Mouse (Mus musculus) cerebellum, adult 9-11 months (tissue): ENCODE results near the gene Slco3a1.

ENCODE experiments used
- DNase-seq: peaks from one replicate; pipeline ENCODE4 v3.0.0; 2022

Gene Slco3a1

DNA sequence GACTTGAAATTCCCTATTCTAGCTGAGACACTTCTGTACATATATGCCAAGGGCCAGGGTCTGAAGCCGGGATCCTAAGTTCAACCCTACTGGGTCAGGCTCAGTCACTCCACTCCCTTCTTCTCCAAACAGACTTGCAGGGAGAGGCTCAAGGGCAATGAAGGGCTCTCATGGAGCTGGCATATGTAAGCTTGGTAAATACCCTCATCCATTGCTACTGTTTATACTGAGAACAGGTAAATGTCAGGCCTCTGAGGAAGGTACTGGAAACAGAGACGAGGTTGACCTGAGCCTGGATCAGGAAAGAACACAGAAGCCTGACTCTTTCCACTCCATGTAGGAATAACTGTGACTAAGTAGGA lies 70.6 kb downstream of the Slco3a1 start:
- no peak for DNase-seq

DNA sequence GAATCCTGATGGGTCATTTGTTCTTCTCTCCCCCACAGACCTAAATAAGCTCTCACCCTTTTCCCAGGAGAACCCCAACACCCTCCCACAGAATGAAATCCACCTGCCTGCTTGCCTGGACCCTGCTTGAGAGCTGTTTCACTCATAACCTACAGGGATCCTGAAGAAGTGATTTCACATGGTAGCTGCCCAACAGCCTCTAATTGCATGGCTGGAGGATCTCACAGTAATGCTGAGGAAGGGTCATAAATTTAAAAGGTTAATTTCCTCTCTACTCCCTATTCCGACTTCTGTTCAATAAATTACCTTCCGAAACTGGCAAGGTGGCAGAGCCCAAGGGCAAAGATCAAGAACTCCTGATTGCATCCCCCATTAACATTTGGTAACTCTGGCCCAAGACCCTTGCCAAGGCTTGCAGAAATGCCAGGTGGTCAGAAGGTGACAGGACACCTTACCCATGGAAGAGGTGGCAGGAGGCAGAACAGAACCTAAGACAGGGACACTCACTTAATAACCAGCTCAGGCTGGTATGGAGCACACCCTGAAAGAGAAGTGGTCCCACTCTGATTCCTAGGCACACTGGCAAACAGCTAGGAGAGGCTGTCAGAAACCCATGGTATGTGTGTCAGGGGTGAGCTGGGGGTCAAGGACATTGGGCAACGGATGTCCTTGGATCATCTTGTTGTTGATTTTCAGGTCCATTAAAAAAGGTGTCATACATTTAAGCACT lies 71.1 kb downstream of the Slco3a1 start:
- no peak for DNase-seq

- no peak for DNase-seq
These were observed 82.8 kb downstream of the Slco3a1 start for GRCm38 (mm10) chr7:74471740-74472139.

- DNase-seq = no peak
These were observed 87.7 kb downstream of the Slco3a1 start for GRCm38 (mm10) chr7:74466886-74467285.

- DNase-seq = peak; percentile 60
These were observed 89.9 kb downstream of the Slco3a1 start for GRCm38 (mm10) chr7:74464638-74465037.

- DNase-seq = peak; percentile 41
These were observed 92.1 kb downstream of the Slco3a1 start for GRCm38 (mm10) chr7:74462451-74462850.

- DNase-seq = no peak
These were observed 92.8 kb downstream of the Slco3a1 start for GRCm38 (mm10) chr7:74461736-74462135.

DNA sequence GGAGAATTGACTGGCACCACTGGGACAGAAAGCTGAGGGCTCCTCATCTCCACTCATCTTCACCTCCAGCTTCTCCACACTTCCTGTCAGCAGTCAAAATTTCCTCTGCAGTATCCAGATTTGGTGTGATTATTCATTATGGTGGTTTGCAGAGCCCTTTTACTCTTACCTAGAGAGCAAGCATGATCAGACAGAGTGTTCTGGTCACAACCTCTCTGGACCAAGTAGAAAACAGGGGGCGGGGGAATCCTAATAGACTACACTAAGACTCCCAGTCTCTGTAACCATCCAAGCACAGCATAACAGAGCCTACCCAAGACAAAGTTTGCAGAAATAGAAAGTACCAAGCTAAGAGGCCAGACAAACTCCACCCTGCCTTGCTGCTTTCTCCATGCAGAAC lies 93.4 kb downstream of the Slco3a1 start:
- DNase-seq = no peak

GRCm38 (mm10) chr7:74459812-74460211 lies 94.8 kb downstream of the Slco3a1 start:
- DNase-seq = no peak

- DNase-seq = peak; percentile 29
These were observed 95.3 kb downstream of the Slco3a1 start for GRCm38 (mm10) chr7:74459277-74459676.

- peak; percentile 25 for DNase-seq
These were observed 95.9 kb downstream of the Slco3a1 start for GRCm38 (mm10) chr7:74458475-74459221.

- DNase-seq = peak; percentile 66
These were observed 97.1 kb downstream of the Slco3a1 start for GRCm38 (mm10) chr7:74457347-74457975.

DNA sequence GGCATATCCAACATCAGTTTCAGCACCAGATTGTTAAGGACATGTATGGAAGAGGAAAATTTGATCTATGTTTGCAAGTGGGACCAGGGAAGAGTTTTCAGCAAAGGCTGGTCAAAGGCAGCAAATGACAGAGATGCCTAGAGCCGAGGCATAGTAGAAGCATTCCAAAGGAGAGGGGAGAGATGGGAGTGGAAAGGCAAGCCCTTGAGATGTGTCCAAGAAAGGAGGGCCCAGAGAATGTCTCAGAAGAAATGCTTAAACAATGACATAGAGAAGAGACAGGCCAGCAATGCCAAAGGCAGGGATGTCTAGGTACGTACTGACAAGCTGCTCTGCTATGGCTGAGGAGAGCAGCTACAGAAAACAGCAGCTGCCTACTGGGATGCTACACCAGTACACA lies 97.8 kb downstream of the Slco3a1 start:
- DNase-seq = no peak

DNA sequence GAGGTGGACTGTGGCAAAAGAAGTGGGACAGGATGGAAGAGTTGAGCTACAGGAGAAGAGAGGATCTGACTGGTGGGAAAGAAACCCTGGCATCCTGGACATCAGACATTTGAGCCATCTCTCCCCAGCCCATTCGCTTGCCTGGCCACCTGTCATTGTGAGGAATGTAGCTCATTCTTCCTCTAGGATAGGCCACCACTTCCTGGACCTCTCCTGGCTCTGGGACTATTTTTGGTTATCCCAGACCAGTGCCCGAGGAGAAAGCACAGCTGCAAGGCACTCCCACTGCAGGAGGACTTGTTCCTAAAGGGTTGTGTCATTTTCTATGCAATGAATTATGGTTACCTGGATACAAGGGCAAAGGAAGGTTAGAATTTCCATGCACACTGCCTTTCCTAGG lies 103.5 kb downstream of the Slco3a1 start:
- DNase-seq = no peak

DNA sequence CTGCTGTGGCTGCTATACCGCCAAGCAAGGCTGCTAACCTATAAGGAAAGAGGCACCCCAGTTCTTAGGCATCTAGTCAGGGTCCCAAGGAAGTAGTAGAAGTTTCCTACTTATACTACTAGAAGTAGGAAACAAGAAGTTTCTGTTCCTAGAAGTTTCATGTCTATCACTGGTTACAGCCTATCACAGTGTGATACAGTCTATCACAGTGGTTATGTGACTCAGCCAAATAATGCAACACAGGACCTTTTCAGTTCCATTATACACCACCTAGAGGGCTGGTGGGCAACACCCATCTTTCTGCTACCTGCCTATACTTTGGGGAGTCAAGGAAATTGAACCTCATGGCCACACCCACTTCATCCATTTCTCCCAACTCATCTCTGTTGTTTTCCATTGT lies 104.8 kb downstream of the Slco3a1 start:
- DNase-seq = no peak

- no peak for DNase-seq
These were observed 106.8 kb downstream of the Slco3a1 start for GRCm38 (mm10) chr7:74447781-74448180.

GRCm38 (mm10) chr7:74445148-74445547 lies 109.4 kb downstream of the Slco3a1 start:
- DNase-seq = no peak

DNA sequence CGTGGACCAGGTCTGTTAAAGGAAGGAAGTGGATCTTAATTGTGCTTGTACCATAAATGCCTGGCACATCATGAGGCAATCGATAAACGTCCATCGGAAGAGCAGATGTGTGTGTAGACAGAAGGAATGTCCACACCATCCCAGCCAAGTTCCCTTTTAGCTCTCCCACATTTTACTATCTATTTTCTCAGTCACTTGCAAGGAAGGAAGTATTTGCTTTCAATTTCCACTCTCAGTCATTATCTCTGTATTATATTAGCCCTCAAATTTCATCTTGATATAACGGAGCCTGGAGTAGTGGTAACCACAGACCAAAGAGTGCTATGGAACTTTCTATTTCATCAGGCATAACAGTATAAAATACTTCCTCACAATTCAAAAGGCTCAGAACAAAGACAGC lies 112.2 kb downstream of the Slco3a1 start:
- no peak for DNase-seq

DNA sequence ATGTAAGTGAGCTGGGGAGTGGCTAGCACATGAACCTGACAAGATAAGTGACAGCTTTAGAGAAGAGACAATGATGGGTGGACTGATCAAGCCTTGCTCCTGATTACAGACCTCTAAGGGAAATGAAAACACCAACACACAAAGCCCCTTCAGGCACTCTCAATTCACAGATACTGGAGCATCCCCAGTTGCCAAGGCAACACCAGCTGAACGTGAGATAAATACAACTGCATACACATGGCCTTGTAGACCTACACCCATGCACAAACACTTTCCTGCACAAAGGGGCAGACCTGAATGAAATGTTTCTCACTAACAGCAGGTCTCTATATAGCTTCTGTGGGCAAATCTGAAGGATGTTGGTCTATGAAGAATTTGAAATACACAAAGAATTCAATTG lies 117.0 kb downstream of the Slco3a1 start:
- no peak for DNase-seq

DNA sequence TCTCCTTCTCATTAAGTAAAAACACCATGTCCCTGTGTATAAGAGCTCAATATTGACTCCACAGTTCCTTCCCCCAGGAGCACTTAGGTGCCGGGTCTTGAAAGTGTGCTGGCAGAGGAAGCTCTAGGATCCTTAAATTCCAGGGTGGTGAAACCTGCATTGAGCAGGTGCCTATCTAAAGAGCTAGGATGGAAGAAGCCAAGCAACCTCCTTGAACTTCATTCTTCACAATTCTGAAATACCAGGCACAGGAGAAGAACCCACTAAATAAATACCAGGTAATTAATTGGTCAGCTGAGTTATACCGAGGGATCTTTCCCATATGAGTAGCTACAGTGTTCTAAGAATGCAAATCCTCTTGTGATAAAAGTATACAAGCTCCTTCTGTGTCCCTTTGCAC lies 117.9 kb downstream of the Slco3a1 start:
- no peak for DNase-seq

GRCm38 (mm10) chr7:74432950-74433349 lies 121.6 kb downstream of the Slco3a1 start:
- DNase-seq = no peak

DNA sequence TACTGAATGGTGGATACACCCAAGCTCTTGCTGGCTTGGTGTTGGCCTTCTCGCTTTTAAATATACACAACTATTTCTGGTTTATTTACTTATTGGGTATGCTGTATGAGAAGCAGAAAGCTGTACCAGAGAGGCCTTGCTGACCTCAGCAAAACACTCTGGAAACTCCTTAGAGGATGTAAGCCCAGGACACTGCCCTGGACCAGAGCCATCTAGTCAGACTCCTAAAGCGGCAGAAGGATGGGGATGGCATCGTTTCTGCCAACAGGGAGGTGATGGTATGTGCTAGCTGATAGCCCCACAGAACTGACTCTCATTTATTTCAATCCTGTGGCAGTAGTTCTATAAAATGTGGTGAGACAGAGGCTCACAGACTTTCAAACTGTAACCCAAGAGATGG lies 125.3 kb downstream of the Slco3a1 start:
- no peak for DNase-seq

GRCm38 (mm10) chr7:74427135-74427534 lies 127.4 kb downstream of the Slco3a1 start:
- no peak for DNase-seq

GRCm38 (mm10) chr7:74425941-74426340 lies 128.6 kb downstream of the Slco3a1 start:
- DNase-seq = no peak
